Mouse (Mus musculus) kidney, postnatal 10 days (tissue): Measurements from ENCODE around the gene Tnpo3.

ENCODE experiments used
- DNase-seq: peaks from one replicate; pipeline ENCODE4 v3.0.0; 2021; ENCODE audit warnings: mixed read lengths

Tnpo3 gene

GRCm38 (mm10) chr6:29527361-29528164 lies 82.1 kb downstream of the Tnpo3 start:
- no peak for DNase-seq

- peak; percentile 51 for DNase-seq
Measured at GRCm38 (mm10) chr6:29526281-29527251, 83.1 kb downstream of the Tnpo3 start, which contains the start of gene Irf5. TSS of gene Irf5 (plus strand) at chr6:29526625.

- DNase-seq = peak; percentile 35
Measured at GRCm38 (mm10) chr6:29525256-29525655, 84.4 kb downstream of the Tnpo3 start.

GRCm38 (mm10) chr6:29524034-29524489 lies 85.6 kb downstream of the Tnpo3 start:
- DNase-seq = peak; percentile 69

- DNase-seq = peak; percentile 10
Measured at GRCm38 (mm10) chr6:29523301-29524033, 86.2 kb downstream of the Tnpo3 start.

GRCm38 (mm10) chr6:29522626-29523300 lies 86.9 kb downstream of the Tnpo3 start:
- DNase-seq = peak; percentile 8

- DNase-seq = peak; percentile 86
Measured at GRCm38 (mm10) chr6:29517139-29517538, 92.5 kb downstream of the Tnpo3 start.

- peak; percentile 83 for DNase-seq
Measured at GRCm38 (mm10) chr6:29513284-29513683, 96.4 kb downstream of the Tnpo3 start.

GRCm38 (mm10) chr6:29509086-29509485 lies 100.6 kb downstream of the Tnpo3 start:
- DNase-seq = no peak

- peak; percentile 70 for DNase-seq
Measured at GRCm38 (mm10) chr6:29507447-29508309, 102.0 kb downstream of the Tnpo3 start, which contains the start of gene Kcp. TSS of gene Kcp (minus strand) at chr6:29507952.

- no peak for DNase-seq
Measured at GRCm38 (mm10) chr6:29506834-29507233, 102.9 kb downstream of the Tnpo3 start.

- no peak for DNase-seq
Measured at GRCm38 (mm10) chr6:29505493-29505892, 104.2 kb downstream of the Tnpo3 start.

- no peak for DNase-seq
Measured at GRCm38 (mm10) chr6:29501599-29501998, 108.1 kb downstream of the Tnpo3 start.

GRCm38 (mm10) chr6:29500810-29501209 lies 108.9 kb downstream of the Tnpo3 start:
- no peak for DNase-seq

GRCm38 (mm10) chr6:29500177-29500576 lies 109.5 kb downstream of the Tnpo3 start:
- no peak for DNase-seq

- DNase-seq = no peak
Measured at GRCm38 (mm10) chr6:29497791-29498190, 111.9 kb downstream of the Tnpo3 start.

GRCm38 (mm10) chr6:29496270-29496669 lies 113.4 kb downstream of the Tnpo3 start:
- DNase-seq = no peak

- peak; percentile 83 for DNase-seq
Measured at GRCm38 (mm10) chr6:29494101-29494500, 115.6 kb downstream of the Tnpo3 start.
